Mouse (Mus musculus): ENCODE measurements at regions not wholly inside any gene's neighbourhood (a gene's known extent, or its start where the extent isn't known, plus 50 kb on each side); places are given as distances from the start of the nearest gene placed in this dataset.

DNA sequence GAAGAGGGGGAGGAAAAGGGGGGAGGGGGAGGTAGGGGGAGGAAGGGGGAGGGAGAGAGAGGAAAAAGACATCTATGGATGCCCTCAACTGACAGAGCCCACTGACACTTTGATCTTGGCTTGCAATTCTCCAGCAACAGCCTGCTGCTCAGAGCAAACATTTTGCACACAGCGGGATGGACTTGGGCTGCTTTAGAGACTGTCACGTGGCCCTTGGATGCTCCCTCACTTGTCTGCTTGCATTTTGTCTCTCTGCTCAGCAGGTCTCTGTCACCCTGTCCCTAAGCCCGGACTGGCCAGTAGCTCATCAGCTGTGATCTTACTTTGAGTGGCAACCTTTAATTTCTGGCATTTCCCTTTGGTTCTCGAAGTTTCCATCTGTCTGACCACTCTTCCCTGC is 421.4 kb upstream of the Fam19a5 start:
- no peak overlapping the region for H3K9ac ChIP-seq (replicated peaks)
- H3K36me3 ChIP-seq, result no peaks in the 10 kb centered on the region
- no peak overlapping the region for H3K4me3 ChIP-seq
- no peak overlapping the region for H3K27ac ChIP-seq (replicated peaks)
- no peaks in the 10 kb centered on the region for H3K27me3 ChIP-seq
- H3K4me1 ChIP-seq, result no peaks in the 10 kb centered on the region
- no peak overlapping the region for H3K4me2 ChIP-seq (replicated peaks)
- WGBS, result 25% methylated on average over 4 of the region's 4 CpGs
- H3K9me3 ChIP-seq, result no peaks in the 10 kb centered on the region
- no peak for ATAC-seq (ENCODE audit: low FRiP score, low read depth)

DNA sequence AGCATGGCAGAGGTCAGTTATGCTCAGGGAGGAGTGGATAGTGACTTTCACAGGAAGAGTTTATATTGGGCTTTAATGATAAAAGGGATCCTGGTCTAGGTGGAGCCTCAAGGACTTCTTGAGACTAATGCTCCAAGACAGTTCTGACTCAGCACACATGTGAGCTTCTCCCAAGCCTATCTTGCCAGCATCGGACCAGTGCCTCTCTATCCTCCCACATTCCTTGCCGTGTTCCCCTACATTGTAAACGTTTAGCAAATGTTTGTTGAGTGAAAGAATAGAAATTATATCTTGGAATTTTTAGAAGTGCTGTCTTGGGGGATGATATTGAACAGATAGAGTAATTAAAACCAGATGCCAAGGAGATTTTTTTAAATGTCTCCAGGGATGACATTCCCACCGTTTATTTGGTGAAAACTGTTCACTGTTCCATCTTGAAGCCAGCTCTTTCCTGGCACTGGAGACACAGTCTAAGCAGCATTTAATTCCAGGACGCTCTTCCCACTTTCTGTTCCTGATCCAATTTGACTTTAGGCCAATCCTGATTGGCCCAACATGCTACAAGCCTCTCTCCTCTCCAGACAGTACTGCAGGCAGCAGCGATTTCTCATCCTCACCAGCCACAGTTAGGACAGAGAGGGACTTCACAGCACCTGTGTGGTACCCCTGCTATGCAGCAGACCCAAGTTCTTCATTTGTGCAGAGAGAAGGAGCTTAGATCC is 418.5 kb upstream of the Fam19a5 start:
- 75% methylated on average over 6 of the region's 6 CpGs for WGBS
- Histone ChIP-seq H3K4me2 (replicated peaks) (no peak overlapping the region), H3K9me3 (no peaks in the 10 kb centered on the region), H3K9ac (replicated peaks) (no peak overlapping the region), H3K27me3 (no peaks in the 10 kb centered on the region), H3K4me3 (no peak overlapping the region), H3K27ac (replicated peaks) (no peak overlapping the region), H3K4me1 (no peaks in the 10 kb centered on the region), H3K36me3 (no peaks in the 10 kb centered on the region)
- no peak for ATAC-seq (ENCODE audit: low FRiP score, low read depth)

DNA sequence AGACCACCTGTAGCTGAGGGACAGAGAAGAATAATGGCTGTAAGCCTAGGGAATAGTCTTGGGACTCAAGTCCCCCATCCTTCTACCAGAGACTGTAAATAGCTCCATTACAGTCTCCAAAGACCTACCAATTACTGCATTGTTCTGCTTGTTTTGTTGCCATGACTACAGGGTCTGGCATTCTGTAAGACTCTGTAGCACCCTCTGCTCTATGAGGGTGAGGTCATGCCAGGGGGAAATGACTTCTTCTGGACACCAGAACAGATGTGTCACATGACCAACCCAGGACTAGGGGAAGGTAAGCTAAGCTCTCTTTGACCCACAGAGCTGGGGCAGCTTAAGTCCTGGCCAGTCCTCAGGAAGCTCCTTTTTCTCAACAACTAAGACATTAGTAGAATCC is 405.2 kb upstream of the Fam19a5 start:
- Histone ChIP-seq H3K27ac (replicated peaks) (no peak overlapping the region), H3K36me3 (no peaks in the 10 kb centered on the region), H3K9ac (replicated peaks) (no peak overlapping the region), H3K4me1 (0 out of 2 replicates have a peak, but pooled peaks cover 3% of the 10 kb centered on the region), H3K4me3 (no peak overlapping the region), H3K9me3 (no peaks in the 10 kb centered on the region), H3K4me2 (replicated peaks) (no peak overlapping the region), H3K27me3 (no peaks in the 10 kb centered on the region)
- ATAC-seq (ENCODE audit: low FRiP score, low read depth), result no peak

- no peaks in the 10 kb centered on the region for H3K4me1 ChIP-seq
- no peaks in the 10 kb centered on the region for H3K36me3 ChIP-seq
- H3K4me2 ChIP-seq (replicated peaks), result no peak overlapping the region
- ATAC-seq (ENCODE audit: low FRiP score, low read depth), result no peak
- no peaks in the 10 kb centered on the region for H3K27me3 ChIP-seq
- H3K27ac ChIP-seq (replicated peaks), result no peak overlapping the region
- no peaks in the 10 kb centered on the region for H3K9me3 ChIP-seq
- no peak overlapping the region for H3K4me3 ChIP-seq
- H3K9ac ChIP-seq (replicated peaks), result no peak overlapping the region
- WGBS, result 82% methylated on average over 5 of the region's 5 CpGs
Measured at GRCm38 (mm10) chr15:87169136-87169535, 375.0 kb upstream of the Fam19a5 start.

DNA sequence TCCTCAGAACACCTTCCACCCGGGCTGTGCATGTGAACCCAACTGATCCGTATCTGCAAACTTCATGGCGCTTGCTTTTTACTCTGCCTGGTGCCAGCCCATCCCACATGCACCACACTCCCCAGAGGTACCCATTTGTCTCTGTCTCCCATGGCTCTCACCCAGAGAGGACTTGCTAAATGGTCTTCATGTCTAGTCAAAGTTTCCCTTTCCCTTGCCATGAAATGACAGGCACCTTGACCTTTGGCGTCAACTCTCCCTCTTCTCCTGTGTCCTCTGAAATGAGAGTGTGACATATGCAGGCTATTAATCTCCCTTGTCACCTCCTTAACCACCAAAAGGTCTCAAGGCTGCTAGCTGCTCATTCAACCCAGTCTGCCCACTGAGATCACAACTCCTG is 373.2 kb upstream of the Fam19a5 start:
- H3K4me3 ChIP-seq, result no peak overlapping the region
- no peak overlapping the region for H3K27ac ChIP-seq (replicated peaks)
- no peaks in the 10 kb centered on the region for H3K9me3 ChIP-seq
- no peak overlapping the region for H3K9ac ChIP-seq (replicated peaks)
- H3K4me2 ChIP-seq (replicated peaks), result no peak overlapping the region
- H3K27me3 ChIP-seq, result no peaks in the 10 kb centered on the region
- no peak for ATAC-seq (ENCODE audit: low FRiP score, low read depth)
- 87% methylated on average over 4 of the region's 4 CpGs for WGBS
- H3K36me3 ChIP-seq, result no peaks in the 10 kb centered on the region
- no peaks in the 10 kb centered on the region for H3K4me1 ChIP-seq

GRCm38 (mm10) chr15:87173096-87173495 is 371.0 kb upstream of the Fam19a5 start:
- Histone ChIP-seq H3K4me2 (replicated peaks) (no peak overlapping the region), H3K36me3 (no peaks in the 10 kb centered on the region), H3K9ac (replicated peaks) (no peak overlapping the region), H3K27ac (replicated peaks) (no peak overlapping the region), H3K9me3 (no peaks in the 10 kb centered on the region), H3K4me3 (no peak overlapping the region), H3K27me3 (no peaks in the 10 kb centered on the region), H3K4me1 (no peaks in the 10 kb centered on the region)
- 87% methylated on average over 2 of the region's 2 CpGs for WGBS
- ATAC-seq (ENCODE audit: low FRiP score, low read depth), result no peak

GRCm38 (mm10) chr15:87178646-87179045 is 365.5 kb upstream of the Fam19a5 start:
- no peak overlapping the region for H3K4me3 ChIP-seq
- no peaks in the 10 kb centered on the region for H3K9me3 ChIP-seq
- no peak overlapping the region for H3K9ac ChIP-seq (replicated peaks)
- H3K4me1 ChIP-seq, result no peaks in the 10 kb centered on the region
- H3K27ac ChIP-seq (replicated peaks), result no peak overlapping the region
- no peak for ATAC-seq (ENCODE audit: low FRiP score, low read depth)
- 87% methylated on average over 7 of the region's 7 CpGs for WGBS
- H3K27me3 ChIP-seq, result no peaks in the 10 kb centered on the region
- H3K4me2 ChIP-seq (replicated peaks), result no peak overlapping the region
- no peaks in the 10 kb centered on the region for H3K36me3 ChIP-seq

DNA sequence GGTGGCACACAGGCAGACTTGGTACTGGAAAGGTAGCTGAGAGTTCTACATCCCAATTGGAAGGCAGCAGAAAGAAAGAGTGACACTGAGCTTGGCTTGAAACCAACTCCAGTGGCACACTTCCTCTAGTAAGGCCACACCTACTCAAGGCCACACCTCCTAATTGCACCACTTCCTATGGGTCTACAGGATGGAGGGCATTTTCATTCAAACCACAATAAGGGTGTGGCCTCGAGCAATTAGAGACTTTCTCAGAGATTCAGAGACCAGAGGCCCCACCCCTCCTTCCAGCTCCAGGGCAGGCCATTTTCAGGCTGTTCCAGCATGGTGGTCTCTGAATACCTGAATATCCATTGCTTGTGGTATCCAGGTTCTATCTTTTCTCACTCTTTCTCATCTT is 363.3 kb upstream of the Fam19a5 start:
- Histone ChIP-seq H3K36me3 (no peaks in the 10 kb centered on the region), H3K9ac (replicated peaks) (no peak overlapping the region), H3K4me1 (no peaks in the 10 kb centered on the region), H3K27ac (replicated peaks) (no peak overlapping the region), H3K4me2 (replicated peaks) (no peak overlapping the region), H3K27me3 (no peaks in the 10 kb centered on the region), H3K9me3 (no peaks in the 10 kb centered on the region), H3K4me3 (no peak overlapping the region)
- WGBS, result 45% methylated on average over 1 of the region's 1 CpGs
- no peak for ATAC-seq (ENCODE audit: low FRiP score, low read depth)

GRCm38 (mm10) chr15:87184248-87184647 is 359.9 kb upstream of the Fam19a5 start:
- H3K9ac ChIP-seq (replicated peaks), result no peak overlapping the region
- WGBS, result 82% methylated on average over 7 of the region's 7 CpGs

DNA sequence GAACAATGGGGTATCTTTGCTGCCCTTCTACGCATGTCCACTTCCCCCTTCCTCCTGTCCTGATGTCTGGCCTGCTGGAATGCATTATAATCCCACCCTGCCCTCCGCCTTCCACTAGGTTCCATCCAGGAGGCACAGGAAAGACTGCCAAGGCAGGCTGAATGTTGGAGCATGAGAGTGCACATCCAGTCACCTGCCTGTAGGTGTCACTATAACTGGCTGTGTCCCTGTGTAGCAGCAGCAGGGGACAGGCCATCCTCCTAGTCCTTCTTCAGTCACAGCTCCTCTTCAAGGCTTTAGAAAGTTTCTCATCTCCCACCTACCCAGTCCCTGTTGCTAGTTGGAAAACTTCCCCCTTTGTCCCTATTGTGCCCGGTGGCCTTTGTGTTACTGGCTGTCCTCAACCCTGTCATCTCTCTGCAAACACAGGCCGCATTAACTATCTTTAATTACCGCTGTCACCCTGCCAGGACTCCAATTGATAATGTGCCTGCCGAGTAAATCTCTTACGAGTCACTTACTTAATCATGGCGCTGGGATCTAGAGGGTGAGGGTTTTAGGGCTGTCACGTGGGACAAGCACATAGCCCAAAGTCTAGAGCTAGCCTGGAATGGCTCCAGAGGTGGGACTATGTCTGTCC is 355.2 kb upstream of the Fam19a5 start:
- Histone ChIP-seq H3K9me3 (no peaks in the 10 kb centered on the region), H3K27me3 (no peaks in the 10 kb centered on the region), H3K36me3 (no peaks in the 10 kb centered on the region), H3K9ac (replicated peaks) (no peak overlapping the region), H3K27ac (replicated peaks) (no peak overlapping the region), H3K4me2 (replicated peaks) (no peak overlapping the region), H3K4me1 (no peaks in the 10 kb centered on the region), H3K4me3 (no peak overlapping the region)
- no peak for ATAC-seq (ENCODE audit: low FRiP score, low read depth)
- 68% methylated on average over 9 of the region's 9 CpGs for WGBS

More at GRCm38 (mm10) chr15:87184248-87184647, 359.9 kb upstream of the Fam19a5 start:
- H3K9me3 ChIP-seq, result no peaks in the 10 kb centered on the region
- H3K4me3 ChIP-seq, result no peak overlapping the region
- no peaks in the 10 kb centered on the region for H3K4me1 ChIP-seq
- H3K27ac ChIP-seq (replicated peaks), result no peak overlapping the region
- no peaks in the 10 kb centered on the region for H3K36me3 ChIP-seq
- no peak overlapping the region for H3K4me2 ChIP-seq (replicated peaks)
- no peak for ATAC-seq (ENCODE audit: low FRiP score, low read depth)
- H3K27me3 ChIP-seq, result no peaks in the 10 kb centered on the region

DNA sequence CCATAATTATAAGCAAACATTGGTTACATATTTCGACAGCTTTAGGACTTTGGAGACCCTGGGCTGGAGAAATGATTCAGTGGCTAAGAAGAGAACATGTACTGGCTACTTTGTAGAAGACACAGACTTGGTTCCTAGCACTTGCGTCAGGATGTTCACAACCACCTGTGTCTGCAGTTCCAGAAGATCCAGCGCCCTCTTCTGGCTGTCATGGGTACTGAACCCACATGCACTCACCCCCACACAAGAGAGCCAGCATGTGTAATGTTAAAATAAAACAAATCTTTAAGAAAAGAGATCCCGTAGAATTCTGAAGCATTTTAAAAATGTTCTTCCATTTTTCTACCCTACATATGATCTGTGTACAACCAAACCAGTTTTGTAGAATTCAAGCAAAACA is 352.2 kb upstream of the Fam19a5 start:
- no peaks in the 10 kb centered on the region for H3K36me3 ChIP-seq
- no peak overlapping the region for H3K9ac ChIP-seq (replicated peaks)
- no peaks in the 10 kb centered on the region for H3K9me3 ChIP-seq
- no peaks in the 10 kb centered on the region for H3K27me3 ChIP-seq
- peaks cover 10% of the 10 kb centered on the region; the same call in 1 of the 2 replicates for H3K4me1 ChIP-seq
- ATAC-seq (ENCODE audit: low FRiP score, low read depth), result no peak
- no peak overlapping the region for H3K4me2 ChIP-seq (replicated peaks)
- H3K4me3 ChIP-seq, result no peak overlapping the region
- 73% methylated on average over 4 of the region's 4 CpGs for WGBS
- H3K27ac ChIP-seq (replicated peaks), result no peak overlapping the region

DNA sequence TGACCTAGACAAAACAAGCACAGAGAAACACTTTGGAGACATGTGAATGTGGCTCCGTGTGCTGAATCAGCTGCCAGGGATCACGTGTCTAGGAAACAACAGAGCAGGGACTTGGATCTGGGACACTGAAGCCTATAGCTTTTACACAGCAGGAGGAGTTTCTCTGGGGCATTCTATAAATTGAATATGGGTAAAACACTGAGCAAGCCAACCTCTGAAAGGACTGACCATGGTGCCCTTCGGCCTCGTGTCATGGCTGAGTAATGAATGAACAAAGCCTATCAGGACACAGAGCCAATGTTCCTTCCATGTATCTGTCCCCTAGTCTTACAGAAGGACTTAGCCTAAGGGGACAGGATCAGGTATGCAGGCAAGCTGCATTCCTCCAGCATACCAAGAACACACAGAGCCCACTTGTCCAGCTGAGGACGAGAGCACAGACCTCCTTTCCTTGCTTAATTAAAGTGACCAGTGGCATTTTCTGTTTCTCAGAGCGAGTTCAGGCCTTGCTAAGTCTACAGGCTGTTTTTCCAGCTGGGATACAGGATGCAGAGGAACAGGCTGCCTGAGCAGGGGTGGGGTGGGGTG is 347.7 kb upstream of the Fam19a5 start:
- no peak overlapping the region for H3K9ac ChIP-seq (replicated peaks)
- no peaks in the 10 kb centered on the region for H3K9me3 ChIP-seq
- no peak overlapping the region for H3K4me2 ChIP-seq (replicated peaks)
- no peak for ATAC-seq (ENCODE audit: low FRiP score, low read depth)
- peaks cover 24% of the 10 kb centered on the region for H3K4me1 ChIP-seq
- no peaks in the 10 kb centered on the region for H3K36me3 ChIP-seq
- H3K27me3 ChIP-seq, result no peaks in the 10 kb centered on the region
- 65% methylated on average over 6 of the region's 6 CpGs for WGBS
- H3K27ac ChIP-seq (replicated peaks), result no peak overlapping the region
- no peak overlapping the region for H3K4me3 ChIP-seq

Data from midbrain, embryonic 12.5 days (tissue).